Mouse (Mus musculus): ENCODE measurements around the gene Dmrta2.

Dmrta2 gene

GRCm38 (mm10) chr4:109977148-109978067 lies at the start of gene Dmrta2:
Gene Dmrta2 (plus strand): TSS chr4:109978053.
- DNase-seq (ENCODE audit: low spot score in 2 of 2) = peak in 1 of 2 experiments; percentile 29

- no peak for DNase-seq (ENCODE audit: low spot score in 2 of 2)
These were observed 48.8 kb upstream of the Dmrta2 start for GRCm38 (mm10) chr4:109929058-109929457.

GRCm38 (mm10) chr4:109930445-109930844 lies 47.4 kb upstream of the Dmrta2 start:
- no peak for DNase-seq (ENCODE audit: low spot score in 2 of 2)

- DNase-seq (ENCODE audit: low spot score in 2 of 2) = no peak
These were observed 46.9 kb upstream of the Dmrta2 start for GRCm38 (mm10) chr4:109930935-109931334.

- no peak for DNase-seq (ENCODE audit: low spot score in 2 of 2)
These were observed 41.3 kb upstream of the Dmrta2 start for GRCm38 (mm10) chr4:109936557-109936956.

GRCm38 (mm10) chr4:109939291-109939690 lies 38.6 kb upstream of the Dmrta2 start:
- no peak for DNase-seq (ENCODE audit: low spot score in 2 of 2)

GRCm38 (mm10) chr4:109945554-109945953 lies 32.3 kb upstream of the Dmrta2 start:
- DNase-seq (ENCODE audit: low spot score in 2 of 2) = no peak

- DNase-seq (ENCODE audit: low spot score in 2 of 2) = no peak
These were observed 28.5 kb upstream of the Dmrta2 start for GRCm38 (mm10) chr4:109949307-109949706.

- DNase-seq (ENCODE audit: low spot score in 2 of 2) = no peak
These were observed 24.3 kb upstream of the Dmrta2 start for GRCm38 (mm10) chr4:109953509-109953908.

GRCm38 (mm10) chr4:109960201-109960935 lies 17.5 kb upstream of the Dmrta2 start:
- no peak for DNase-seq (ENCODE audit: low spot score in 2 of 2)

GRCm38 (mm10) chr4:109963570-109964279 lies 14.1 kb upstream of the Dmrta2 start:
- no peak for DNase-seq (ENCODE audit: low spot score in 2 of 2)

- no peak for DNase-seq (ENCODE audit: low spot score in 2 of 2)
These were observed 8.3 kb upstream of the Dmrta2 start for GRCm38 (mm10) chr4:109969561-109969960.

GRCm38 (mm10) chr4:109973991-109974654 lies 3.7 kb upstream of the Dmrta2 start:
- DNase-seq (ENCODE audit: low spot score in 2 of 2) = no peak

GRCm38 (mm10) chr4:109974655-109975380 lies 3.0 kb upstream of the Dmrta2 start:
- no peak for DNase-seq (ENCODE audit: low spot score in 2 of 2)

- DNase-seq (ENCODE audit: low spot score in 2 of 2) = no peak
These were observed 2.2 kb upstream of the Dmrta2 start for GRCm38 (mm10) chr4:109975381-109976240.

GRCm38 (mm10) chr4:109976273-109977147 lies 1.3 kb upstream of the Dmrta2 start:
- DNase-seq (ENCODE audit: low spot score in 2 of 2) = no peak

GRCm38 (mm10) chr4:109978068-109978857 lies 410 bp downstream of the Dmrta2 start:
- DNase-seq (ENCODE audit: low spot score in 2 of 2) = no peak

GRCm38 (mm10) chr4:109978858-109979340 lies 1.0 kb downstream of the Dmrta2 start:
- DNase-seq (ENCODE audit: low spot score in 2 of 2) = no peak

Data from cerebellum, postnatal 4 days (tissue).